Mouse (Mus musculus): Measurements from ENCODE around the gene Map2k6. TPM values are rescaled to one million over a fixed set of nuclear protein-coding genes. Genes with fewer than 3 reads are reported as not detected.

Map2k6 gene
- polyA plus RNA-seq, 1 experiment, result 12.5 TPM

DNA sequence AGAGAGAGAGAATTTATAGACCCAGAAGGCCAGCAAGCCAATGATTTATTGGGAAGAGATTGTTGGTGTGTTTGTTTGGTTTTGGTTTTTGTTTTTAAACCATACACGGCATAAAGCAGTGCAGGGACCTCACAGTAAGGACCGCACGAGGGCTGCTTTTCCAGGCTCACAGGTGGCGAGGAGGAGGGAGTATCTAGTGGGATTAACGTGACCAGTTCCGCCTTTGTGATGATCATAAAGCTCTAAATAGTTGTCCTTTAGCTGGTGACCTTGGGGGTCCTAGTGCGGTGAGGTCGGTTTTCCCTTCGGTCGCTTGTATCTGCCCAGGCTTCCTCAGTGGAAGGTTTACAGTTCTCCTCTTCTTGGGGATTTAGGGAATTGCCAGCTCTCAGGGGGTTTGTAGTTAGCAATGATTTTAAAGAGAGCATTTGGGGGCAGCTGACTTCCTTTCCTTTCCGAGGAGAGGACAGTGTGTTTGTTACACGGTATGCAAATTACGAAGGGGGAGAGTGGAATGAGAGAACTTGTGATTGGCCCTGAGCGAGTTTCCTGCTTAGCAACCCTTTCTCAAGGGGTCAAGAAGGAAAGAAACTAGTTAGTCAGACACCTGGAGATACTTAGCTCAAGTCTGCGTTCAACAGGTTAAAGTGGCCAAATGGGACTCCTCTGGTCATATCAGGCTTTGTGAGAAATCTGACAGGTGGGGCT is 29.5 kb upstream of the Map2k6 start:
- no peak for DNase-seq
- Histone ChIP-seq H3K4me1 (ENCODE audit: control insufficient read depth, insufficient read depth, low read length) (no peaks in the 10 kb centered on the region), H3K4me3 (replicated peaks; ENCODE audit: insufficient read depth, low read depth, low read length) (no peak overlapping the region), H3K27me3 (ENCODE audit: control insufficient read depth, insufficient read depth, low read length) (no peaks in the 10 kb centered on the region), H3K27ac (ENCODE audit: insufficient read depth, low read length) (no peak overlapping the region)
- TF ChIP-seq CTCF (IDR thresholded peaks at IDR 0.05; ENCODE audit: borderline replicate concordance, insufficient read depth, low read depth, low read length) (no peak), POLR2A (IDR thresholded peaks at IDR 0.05; ENCODE audit: borderline replicate concordance, insufficient read depth, low read length) (no peak)
- 45% methylated on average over 15 of the region's 15 CpGs for WGBS

DNA sequence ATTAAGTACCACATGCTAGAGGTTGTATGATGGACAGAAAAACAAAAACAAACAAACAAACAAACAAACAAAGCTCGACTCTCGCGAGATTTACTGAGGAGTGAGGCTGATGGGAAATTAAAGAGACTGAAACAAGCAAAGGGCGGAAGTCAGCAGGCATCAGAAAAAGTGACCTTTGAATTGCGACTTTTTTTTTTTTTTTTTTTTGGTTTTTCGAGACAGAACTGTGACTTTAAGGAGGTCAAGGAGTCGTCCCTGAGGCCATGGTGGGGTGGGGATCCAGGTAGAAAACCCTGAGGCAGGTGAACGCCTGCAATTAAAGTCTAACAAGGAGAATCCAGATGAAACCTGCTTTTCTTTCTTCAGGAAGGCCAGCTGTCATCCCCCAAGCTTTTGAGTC is 27.1 kb upstream of the Map2k6 start:
- Histone ChIP-seq H3K4me1 (ENCODE audit: control insufficient read depth, insufficient read depth, low read length) (no peaks in the 10 kb centered on the region), H3K4me3 (replicated peaks; ENCODE audit: insufficient read depth, low read depth, low read length) (no peak overlapping the region), H3K27ac (ENCODE audit: insufficient read depth, low read length) (no peak overlapping the region), H3K27me3 (ENCODE audit: control insufficient read depth, insufficient read depth, low read length) (no peaks in the 10 kb centered on the region)
- 75% methylated on average over 8 of the region's 8 CpGs for WGBS
- TF ChIP-seq POLR2A (IDR thresholded peaks at IDR 0.05; ENCODE audit: borderline replicate concordance, insufficient read depth, low read length), result no peak
- no peak for TF ChIP-seq CTCF (IDR thresholded peaks at IDR 0.05; ENCODE audit: borderline replicate concordance, insufficient read depth, low read depth, low read length)
- no peak for DNase-seq

DNA sequence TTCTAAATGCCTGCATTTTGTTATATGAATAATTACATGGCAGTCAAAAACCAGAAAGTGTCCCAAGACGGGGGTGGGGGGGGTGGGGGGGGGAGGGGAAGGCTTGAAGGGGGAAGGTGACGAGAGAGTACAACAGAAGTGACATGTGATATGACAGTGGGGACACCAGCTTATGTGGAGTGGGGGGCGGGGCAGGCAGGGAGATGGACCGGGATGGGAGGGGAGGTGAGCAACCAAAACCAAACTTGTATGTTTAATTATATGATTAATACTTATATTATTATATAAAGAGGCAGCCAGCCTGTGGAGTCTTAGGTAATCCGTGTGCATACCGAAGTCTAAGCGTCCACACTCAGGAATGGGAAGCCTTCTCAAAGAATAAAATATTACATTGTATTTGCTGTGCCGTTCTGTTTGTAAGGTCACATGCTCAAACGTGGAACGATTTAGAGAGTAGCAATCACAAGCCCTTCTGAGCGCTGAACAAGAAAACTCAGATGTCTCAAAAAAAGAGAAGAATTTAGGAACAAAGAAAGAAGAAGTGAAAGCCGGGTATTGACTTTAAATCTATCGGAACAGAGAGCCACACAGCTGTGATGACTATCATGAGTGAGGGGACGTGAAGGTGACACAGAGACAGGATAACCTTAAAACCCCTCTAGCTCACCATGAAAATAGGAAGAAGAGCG is 26.5 kb upstream of the Map2k6 start:
- whole genome bisulfite sequencing, result 80% methylated on average over 15 of the region's 15 CpGs
- DNase-seq, result no peak
- Histone ChIP-seq H3K4me3 (replicated peaks; ENCODE audit: insufficient read depth, low read depth, low read length) (no peak overlapping the region), H3K27ac (ENCODE audit: insufficient read depth, low read length) (no peak overlapping the region), H3K27me3 (ENCODE audit: control insufficient read depth, insufficient read depth, low read length) (no peaks in the 10 kb centered on the region), H3K4me1 (ENCODE audit: control insufficient read depth, insufficient read depth, low read length) (no peaks in the 10 kb centered on the region)
- TF ChIP-seq POLR2A (IDR thresholded peaks at IDR 0.05; ENCODE audit: borderline replicate concordance, insufficient read depth, low read length) (no peak), CTCF (IDR thresholded peaks at IDR 0.05; ENCODE audit: borderline replicate concordance, insufficient read depth, low read depth, low read length) (no peak)

DNA sequence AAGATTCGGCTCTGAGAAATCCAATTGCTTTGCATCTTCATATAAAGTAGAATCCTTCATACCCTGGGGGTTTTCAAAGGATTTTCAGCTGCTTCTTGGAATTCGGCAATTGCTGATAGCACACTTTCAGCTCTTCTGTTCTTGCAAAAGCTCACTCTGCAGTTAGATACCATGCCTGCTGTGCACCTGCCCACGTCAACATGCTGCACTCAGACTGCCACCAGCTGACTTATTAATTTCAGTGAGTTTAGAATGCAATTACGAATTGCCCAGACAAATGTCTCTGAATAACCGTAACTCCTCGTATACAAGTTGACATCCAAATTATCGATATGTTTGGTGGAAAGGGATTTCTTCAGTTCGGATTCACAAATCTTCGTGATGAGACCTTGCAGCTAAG is 24.9 kb upstream of the Map2k6 start:
- 84% methylated on average over 9 of the region's 9 CpGs for WGBS
- Histone ChIP-seq H3K4me1 (ENCODE audit: control insufficient read depth, insufficient read depth, low read length) (no peaks in the 10 kb centered on the region), H3K27me3 (ENCODE audit: control insufficient read depth, insufficient read depth, low read length) (no peaks in the 10 kb centered on the region), H3K4me3 (replicated peaks; ENCODE audit: insufficient read depth, low read depth, low read length) (no peak overlapping the region), H3K27ac (ENCODE audit: insufficient read depth, low read length) (no peak overlapping the region)
- TF ChIP-seq CTCF (IDR thresholded peaks at IDR 0.05; ENCODE audit: borderline replicate concordance, insufficient read depth, low read depth, low read length) (no peak), POLR2A (IDR thresholded peaks at IDR 0.05; ENCODE audit: borderline replicate concordance, insufficient read depth, low read length) (no peak)
- DNase-seq, result no peak

DNA sequence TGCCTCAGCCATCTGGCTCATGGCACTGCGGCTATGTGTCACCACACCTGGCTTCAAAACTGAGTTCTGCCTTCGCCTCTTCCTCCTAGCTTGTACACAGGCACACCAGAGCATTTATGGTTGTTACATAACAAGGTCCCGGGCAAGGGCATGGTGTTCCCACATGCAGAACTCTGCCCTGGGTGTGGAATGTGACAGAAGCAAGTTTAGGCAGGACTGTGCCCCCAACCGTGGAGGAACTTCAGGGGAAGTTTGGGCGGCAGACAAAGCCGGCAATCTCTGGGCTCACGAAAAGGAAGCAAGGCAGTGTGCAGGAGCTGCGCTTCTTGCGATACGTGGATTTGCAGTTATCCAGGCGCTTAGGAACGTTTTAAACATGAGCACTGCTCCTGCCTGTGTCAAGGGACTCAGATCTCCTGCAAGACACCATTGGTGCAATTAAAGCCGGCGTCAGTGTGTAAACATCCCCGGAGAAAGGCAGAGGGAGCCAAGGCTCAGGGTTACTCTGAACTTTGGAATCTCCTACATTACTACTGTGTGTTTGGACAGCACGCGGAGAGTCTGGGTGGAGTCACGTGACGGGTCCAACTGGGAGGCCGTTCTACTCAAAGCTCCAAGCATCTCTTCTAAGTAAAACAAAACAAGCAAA is 19.1 kb upstream of the Map2k6 start:
- H3K27ac ChIP-seq (ENCODE audit: insufficient read depth, low read length), result no peak overlapping the region

DNA sequence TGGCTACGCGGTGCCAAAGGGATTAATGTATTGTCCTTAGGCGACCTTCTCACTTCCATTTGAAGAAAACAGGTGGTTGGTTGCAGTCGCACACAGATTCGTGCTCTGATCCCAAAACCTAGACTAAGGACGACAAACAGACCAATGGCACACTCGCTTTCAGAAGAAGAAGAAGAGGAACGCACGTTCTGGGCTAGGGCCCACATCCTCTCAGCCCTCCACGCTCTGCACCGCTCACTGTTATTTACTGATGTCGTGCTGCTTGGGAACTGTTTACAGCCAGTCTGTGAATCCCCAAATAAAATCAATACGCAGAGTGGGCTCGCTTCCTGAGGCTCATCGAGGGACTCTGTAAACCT is 18.6 kb upstream of the Map2k6 start:
- no peak for DNase-seq
- WGBS, result 33% methylated on average over 15 of the region's 15 CpGs
- no peak overlapping the region for H3K27ac ChIP-seq (ENCODE audit: insufficient read depth, low read length)
- no peaks in the 10 kb centered on the region for H3K4me1 ChIP-seq (ENCODE audit: control insufficient read depth, insufficient read depth, low read length)
- H3K4me3 ChIP-seq (replicated peaks; ENCODE audit: insufficient read depth, low read depth, low read length), result peak overlapping the region; percentile 16
- no peak for TF ChIP-seq CTCF (IDR thresholded peaks at IDR 0.05; ENCODE audit: borderline replicate concordance, insufficient read depth, low read depth, low read length)
- no peak for TF ChIP-seq POLR2A (IDR thresholded peaks at IDR 0.05; ENCODE audit: borderline replicate concordance, insufficient read depth, low read length)
- H3K27me3 ChIP-seq (ENCODE audit: control insufficient read depth, insufficient read depth, low read length), result no peaks in the 10 kb centered on the region

More for the DNA sequence above, 19.1 kb upstream of the Map2k6 start:
- peak; percentile 35 to 43 for DNase-seq
- H3K4me3 ChIP-seq (replicated peaks; ENCODE audit: insufficient read depth, low read depth, low read length), result peak overlapping the region; percentile 16
- H3K27me3 ChIP-seq (ENCODE audit: control insufficient read depth, insufficient read depth, low read length), result no peaks in the 10 kb centered on the region
- H3K4me1 ChIP-seq (ENCODE audit: control insufficient read depth, insufficient read depth, low read length), result no peaks in the 10 kb centered on the region
- TF ChIP-seq CTCF (IDR thresholded peaks at IDR 0.05; ENCODE audit: borderline replicate concordance, insufficient read depth, low read depth, low read length) (no peak), POLR2A (IDR thresholded peaks at IDR 0.05; ENCODE audit: borderline replicate concordance, insufficient read depth, low read length) (no peak)
- 5% methylated on average over 20 of the region's 20 CpGs for WGBS

DNA sequence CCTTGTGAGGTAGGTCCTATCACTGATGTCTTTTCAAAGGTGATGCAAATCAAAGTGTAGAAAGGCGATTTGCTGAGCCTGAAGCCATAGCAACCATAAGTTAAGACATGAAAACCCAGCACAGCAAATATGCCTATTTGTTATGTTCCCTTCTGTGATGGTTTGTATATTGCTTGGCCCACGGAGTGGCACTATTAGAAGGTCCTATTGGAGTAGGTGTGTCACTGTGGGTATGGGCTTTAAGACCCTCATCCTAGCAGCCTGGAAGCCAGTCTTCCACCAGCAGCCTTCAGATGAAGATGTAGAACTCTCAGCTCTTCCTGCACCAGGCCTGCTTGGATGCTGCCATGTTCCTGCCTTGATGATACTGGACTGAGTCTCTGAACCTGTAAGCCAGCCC is 13.4 kb upstream of the Map2k6 start:
- no peak for DNase-seq
- H3K27ac ChIP-seq (ENCODE audit: insufficient read depth, low read length), result no peak overlapping the region
- 80% methylated on average over 2 of the region's 2 CpGs for whole genome bisulfite sequencing
- H3K4me3 ChIP-seq (replicated peaks; ENCODE audit: insufficient read depth, low read depth, low read length), result no peak overlapping the region
- no peak for TF ChIP-seq CTCF (IDR thresholded peaks at IDR 0.05; ENCODE audit: borderline replicate concordance, insufficient read depth, low read depth, low read length)
- no peak for TF ChIP-seq POLR2A (IDR thresholded peaks at IDR 0.05; ENCODE audit: borderline replicate concordance, insufficient read depth, low read length)
- no peaks in the 10 kb centered on the region for H3K27me3 ChIP-seq (ENCODE audit: control insufficient read depth, insufficient read depth, low read length)
- H3K4me1 ChIP-seq (ENCODE audit: control insufficient read depth, insufficient read depth, low read length), result no peaks in the 10 kb centered on the region

All from cerebellum, adult 2 months (tissue).